In the genomic region with DNA sequence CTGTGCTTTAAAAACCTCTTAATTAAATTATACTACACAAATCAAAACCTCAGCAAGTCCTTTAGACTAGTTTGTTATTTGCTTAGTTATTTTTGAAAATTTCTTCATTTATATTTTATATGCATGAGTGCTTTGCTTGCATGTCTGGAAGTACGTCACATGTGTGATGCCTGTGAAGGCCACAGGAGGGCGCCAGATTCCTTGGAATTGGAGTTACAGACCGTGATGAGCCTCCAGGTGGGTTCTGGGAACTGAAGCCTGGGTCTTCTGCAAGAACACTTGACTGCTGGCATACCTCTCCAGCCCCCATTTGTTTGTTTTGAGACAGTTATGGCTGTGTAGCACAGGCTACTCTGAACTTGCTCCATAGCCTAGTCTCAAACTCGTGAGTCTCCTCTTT, we compare ENCODE assay signal across 15 mouse cellular contexts. TPM values are rescaled to one million over a fixed set of nuclear protein-coding genes. Genes with fewer than 3 reads are reported as not detected.
DNase-seq lines count a peak whose midpoint lies in the region; ATAC-seq and TF ChIP-seq lines count a peak whose summit lies in the region.
"Had no signal": no experiment of that assay in that cellular context is flagged by ENCODE, and none has a peak within 500 bp of the region (broad histone marks: within the 10 kb centered on the region; RNA-seq: fewer than 3 reads in every experiment).

No protein-coding gene starts in this region.

- TF ChIP-seq POLR2A in thymus, adult 2 months (IDR thresholded peaks at IDR 0.05; ENCODE audit: control insufficient read depth, extremely low read depth, insufficient read depth, low read length, poor library complexity), result no peak
- TF ChIP-seq POLR2A in bone marrow, adult 2 months (IDR thresholded peaks at IDR 0.05; ENCODE audit: borderline replicate concordance, control insufficient read depth, low read depth, low read length), result no peak

- no peaks in the 10 kb centered on the region for H3K27me3 ChIP-seq in kidney, postnatal 0 days (ENCODE audit: insufficient read depth, low read length)
- H3K27me3 ChIP-seq in thymus, adult 2 months (ENCODE audit: control insufficient read depth, insufficient read depth, low read length), result no peaks in the 10 kb centered on the region
- H3K27me3 ChIP-seq: embryonic facial prominence, embryonic 13.5 days; lung, embryonic 15.5 days had no signal

- no peak overlapping the region for H3K9ac ChIP-seq in kidney, postnatal 0 days (ENCODE audit: low read depth, low read length)
- H3K9ac ChIP-seq: embryonic facial prominence, embryonic 13.5 days; hindbrain, embryonic 13.5 days; lung, embryonic 15.5 days had no signal

- DNase-seq in kidney, postnatal 0 days (ENCODE audit: low spot score), result no peak
- no peak for DNase-seq in kidney, postnatal 14 days
- peak; percentile 12 for DNase-seq in thymus, postnatal 25 days
- DNase-seq in thymus, adult 2 months, result no peak
- no peak for DNase-seq in cerebellum, adult 11 months
- DNase-seq: adrenal gland, postnatal 36 days; right cerebral cortex, postnatal 14 days had no signal

- no peak overlapping the region for H3K27ac ChIP-seq in kidney, postnatal 0 days
- no peak overlapping the region for H3K27ac ChIP-seq in thymus, adult 2 months (ENCODE audit: control insufficient read depth, insufficient read depth, low read length)
- no peak overlapping the region for H3K27ac ChIP-seq in bone marrow, adult 2 months (ENCODE audit: control insufficient read depth, insufficient read depth, low read depth, low read length, poor library complexity)
- H3K27ac ChIP-seq: embryonic facial prominence, embryonic 13.5 days; hindbrain, embryonic 13.5 days; lung, embryonic 15.5 days had no signal

- H3K4me3 ChIP-seq in kidney, postnatal 0 days (replicated peaks; ENCODE audit: low read depth, low read length), result no peak overlapping the region
- H3K4me3 ChIP-seq in thymus, adult 2 months (ENCODE audit: control insufficient read depth, insufficient read depth, low read length), result no peak overlapping the region
- H3K4me3 ChIP-seq in bone marrow, adult 2 months (replicated peaks; ENCODE audit: control insufficient read depth, low read depth, low read length), result no peak overlapping the region
- H3K4me3 ChIP-seq: embryonic facial prominence, embryonic 13.5 days; hindbrain, embryonic 13.5 days; lung, embryonic 15.5 days; myocyte had no signal

- WGBS in kidney, postnatal 0 days, result 70% methylated on average over 4 of the region's 4 CpGs
- 71% methylated on average over 4 of the region's 4 CpGs for WGBS in thymus, adult 2 months
- 68% methylated on average over 4 of the region's 4 CpGs for WGBS in bone marrow, adult 2 months

- ATAC-seq in kidney, postnatal 0 days (replicated peaks; ENCODE audit: low FRiP score, low read depth), result no peak
- no peak for ATAC-seq in monocyte, adult 5-6 weeks (replicated peaks; ENCODE audit: insufficient number of reproducible peaks, low FRiP score, low TSS enrichment, poor library complexity, severe bottlenecking)

- H3K36me3 ChIP-seq in kidney, postnatal 0 days (ENCODE audit: insufficient read depth, low read length), result no peaks in the 10 kb centered on the region
- no peaks in the 10 kb centered on the region for H3K36me3 ChIP-seq in thymus, adult 2 months (ENCODE audit: control insufficient read depth, insufficient read depth, low read length)
- H3K36me3 ChIP-seq: embryonic facial prominence, embryonic 13.5 days; hindbrain, embryonic 13.5 days; lung, embryonic 15.5 days had no signal

- no peaks in the 10 kb centered on the region for H3K9me3 ChIP-seq in kidney, postnatal 0 days (replicated peaks; ENCODE audit: low read length)
- H3K9me3 ChIP-seq: hindbrain, embryonic 13.5 days; lung, embryonic 15.5 days had no signal

- TF ChIP-seq CTCF in kidney, postnatal 0 days (IDR thresholded peaks at IDR 0.05; ENCODE audit: low read depth), result peak; percentile 42; the same call in 1 of the 2 replicates
- no peak for TF ChIP-seq CTCF in thymus, adult 2 months (IDR thresholded peaks at IDR 0.05; ENCODE audit: borderline replicate concordance, control insufficient read depth, extremely low read depth, insufficient read depth, low read length, poor library complexity)
- peak; percentile 48; the same call in 1 of the 2 replicates for TF ChIP-seq CTCF in bone marrow, adult 2 months (IDR thresholded peaks at IDR 0.05; ENCODE audit: control insufficient read depth, insufficient read depth, low read length)

- H3K4me2 ChIP-seq in kidney, postnatal 0 days (ENCODE audit: low read length), result no peak overlapping the region
- H3K4me2 ChIP-seq: embryonic facial prominence, embryonic 13.5 days; hindbrain, embryonic 13.5 days; lung, embryonic 15.5 days had no signal

- no peaks in the 10 kb centered on the region for H3K4me1 ChIP-seq in kidney, postnatal 0 days (replicated peaks; ENCODE audit: insufficient read depth, low read length)
- H3K4me1 ChIP-seq in thymus, adult 2 months (replicated peaks; ENCODE audit: control insufficient read depth, insufficient read depth, low read length), result no peaks in the 10 kb centered on the region
- no peaks in the 10 kb centered on the region; the same call in 1 of the 2 replicates for H3K4me1 ChIP-seq in bone marrow, adult 2 months (ENCODE audit: control insufficient read depth, insufficient read depth, low read length)
- H3K4me1 ChIP-seq: embryonic facial prominence, embryonic 13.5 days; lung, embryonic 15.5 days had no signal

RNA-seq across cellular contexts. Expression of a gene that starts 13.7 kb away (rescaled TPM):
- polyA plus RNA-seq in kidney, postnatal 0 days (2015; fragmentation: Nextera tagmentation; extraction: Ambion mirVana), result 3.3 and 3.7 TPM in 2 replicates
- not detected in 2 replicates for polyA plus RNA-seq in thymus, adult 2 months (2012; rRNA removed)
- 10.8 TPM in 1 of 2 replicates, not detected in the other for polyA plus RNA-seq in bone marrow, adult 2 months (2011; ENCODE audit: insufficient read depth, insufficient read length, low replicate concordance, missing spikeins)
- not detected in 3 replicates for total RNA-seq in monocyte, adult 5-6 weeks (2017)
- total RNA-seq: adrenal gland, postnatal 36 days; gastrocnemius, adult 8-10 months; layer of hippocampus, postnatal 25 days had no signal
- polyA plus RNA-seq: hindbrain, embryonic 13.5 days; myocyte had no signal
